Mouse (Mus musculus): ENCODE data around the gene Cmss1. TPM values are rescaled to one million over a fixed set of nuclear protein-coding genes. Genes with fewer than 3 reads are reported as not detected.

Gene Cmss1
- polyA plus RNA-seq, 1 experiment = 26.5 TPM

DNA sequence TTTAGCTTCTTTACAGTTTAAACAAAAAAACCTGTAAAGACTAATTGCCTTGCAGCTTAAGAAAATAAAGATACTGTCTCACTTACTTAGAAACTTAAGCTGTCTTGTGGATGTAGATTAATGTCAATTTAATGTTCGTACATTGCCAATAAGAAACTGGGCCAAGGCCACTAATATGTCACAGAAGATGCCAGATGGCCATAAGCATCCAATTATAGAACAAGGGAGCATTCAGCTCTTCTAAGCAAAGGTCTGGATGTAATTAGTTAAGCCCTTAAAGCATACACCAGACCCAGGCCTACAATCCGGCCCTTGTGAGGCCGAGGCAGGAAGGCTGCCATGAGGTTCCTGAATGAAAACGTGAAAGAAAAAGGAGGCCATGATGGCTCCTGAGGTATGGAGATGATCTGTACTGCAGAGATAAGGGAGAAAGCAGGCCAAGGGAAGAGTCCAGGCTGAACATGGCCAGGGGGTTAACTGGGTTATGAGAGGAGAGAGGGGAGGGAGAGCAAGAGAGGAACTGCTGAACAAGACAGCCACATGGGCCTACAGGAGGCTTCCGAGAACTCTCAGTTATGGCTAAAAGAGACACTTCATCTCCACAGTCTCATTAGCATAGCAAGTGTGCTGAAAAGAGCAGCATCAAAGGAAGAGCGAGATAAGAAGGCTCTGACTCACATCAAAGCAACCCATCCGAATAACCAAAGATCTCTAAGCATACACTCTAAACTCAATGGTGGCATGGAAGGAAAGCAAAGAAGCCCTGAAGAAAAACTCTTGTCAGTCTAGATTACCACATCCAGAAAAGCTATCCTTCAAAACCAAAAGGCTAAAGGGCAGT, 287.2 kb downstream of the Cmss1 start:
- no peak overlapping the region for H3K4me2 ChIP-seq (ENCODE audit: low read depth)
- H3K4me3 ChIP-seq = no peak overlapping the region
- H3K79me2 ChIP-seq (ENCODE audit: control insufficient read depth, insufficient read depth) = no peaks in the 10 kb centered on the region
- H3ac ChIP-seq (ENCODE audit: control insufficient read depth, insufficient read length) = no peak overlapping the region
- no peaks in the 10 kb centered on the region for H3K36me3 ChIP-seq (ENCODE audit: control insufficient read depth, insufficient read depth)
- no peaks in the 10 kb centered on the region for H3K27me3 ChIP-seq (ENCODE audit: control insufficient read depth, insufficient read depth, insufficient read length)
- TF ChIP-seq MYOD1 (IDR thresholded peaks at IDR 0.05; ENCODE audit: control insufficient read depth in 1 of 3, insufficient read length in 2 of 3, low read depth in 2 of 3) (no peak), TCF12 (IDR thresholded peaks at IDR 0.05; ENCODE audit: insufficient read depth, poor library complexity, severe bottlenecking) (no peak), POLR2A (IDR thresholded peaks at IDR 0.05; ENCODE audit: insufficient read length, low read depth) (no peak), MAX (IDR thresholded peaks at IDR 0.05; ENCODE audit: low read depth) (no peak), E2F4 (IDR thresholded peaks at IDR 0.05; ENCODE audit: insufficient read depth) (no peak), USF1 (IDR thresholded peaks at IDR 0.05; ENCODE audit: low read depth) (no peak), MYOG (IDR thresholded peaks at IDR 0.05; ENCODE audit: control insufficient read depth in 1 of 3, insufficient read depth in 1 of 3, insufficient read length in 2 of 3, low read depth in 2 of 3) (no peak), POLR2AphosphoS2 (IDR thresholded peaks at IDR 0.05; ENCODE audit: insufficient read length, low read depth) (no peak), TCF3 (IDR thresholded peaks at IDR 0.05; ENCODE audit: insufficient read length, low read depth) (no peak), CEBPB (IDR thresholded peaks at IDR 0.05; ENCODE audit: insufficient read depth, poor library complexity, severe bottlenecking) (no peak), SRF (IDR thresholded peaks at IDR 0.05; ENCODE audit: control insufficient read depth, insufficient read length, low read depth) (no peak)

DNA sequence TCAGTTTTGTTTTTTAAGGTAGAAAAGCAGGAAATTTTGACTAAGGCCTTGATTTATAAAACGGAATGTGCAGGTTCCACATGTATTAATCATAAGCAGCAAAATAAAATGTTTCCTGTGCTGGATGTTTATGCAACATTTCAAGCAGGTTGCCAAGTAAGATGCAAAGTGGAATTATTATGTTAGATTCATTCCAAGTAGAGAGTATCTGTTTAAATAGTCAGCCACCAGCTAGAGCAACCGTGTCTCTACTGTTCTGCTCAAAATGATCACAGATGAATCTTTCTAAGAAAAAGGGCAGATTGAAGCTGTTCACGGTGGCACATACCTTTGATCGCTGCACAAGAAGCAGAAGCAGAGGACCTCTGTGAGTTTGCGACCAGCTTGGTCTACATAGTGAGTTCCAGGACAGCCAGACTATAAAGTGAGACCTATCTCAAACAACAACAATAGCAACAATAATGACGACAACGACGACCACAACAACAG, 288.0 kb downstream of the Cmss1 start:
- TF ChIP-seq POLR2AphosphoS2 (IDR thresholded peaks at IDR 0.05; ENCODE audit: insufficient read length, low read depth) (no peak), MAX (IDR thresholded peaks at IDR 0.05; ENCODE audit: low read depth) (no peak), CEBPB (IDR thresholded peaks at IDR 0.05; ENCODE audit: insufficient read depth, poor library complexity, severe bottlenecking) (no peak), E2F4 (IDR thresholded peaks at IDR 0.05; ENCODE audit: insufficient read depth) (no peak), SRF (IDR thresholded peaks at IDR 0.05; ENCODE audit: control insufficient read depth, insufficient read length, low read depth) (no peak), USF1 (IDR thresholded peaks at IDR 0.05; ENCODE audit: low read depth) (no peak), MYOG (IDR thresholded peaks at IDR 0.05; ENCODE audit: control insufficient read depth in 1 of 3, insufficient read depth in 1 of 3, insufficient read length in 2 of 3, low read depth in 2 of 3) (no peak), TCF3 (IDR thresholded peaks at IDR 0.05; ENCODE audit: insufficient read length, low read depth) (no peak), TCF12 (IDR thresholded peaks at IDR 0.05; ENCODE audit: insufficient read depth, poor library complexity, severe bottlenecking) (no peak), POLR2A (IDR thresholded peaks at IDR 0.05; ENCODE audit: insufficient read length, low read depth) (no peak), REST (IDR thresholded peaks at IDR 0.05; ENCODE audit: insufficient read depth, insufficient read length) (no peak), MYOD1 (IDR thresholded peaks at IDR 0.05; ENCODE audit: control insufficient read depth in 1 of 3, insufficient read length in 2 of 3, low read depth in 2 of 3) (no peak)
- H3K4me3 ChIP-seq = no peak overlapping the region
- H3K79me2 ChIP-seq (ENCODE audit: control insufficient read depth, insufficient read depth) = no peaks in the 10 kb centered on the region
- H3K36me3 ChIP-seq (ENCODE audit: control insufficient read depth, insufficient read depth) = no peaks in the 10 kb centered on the region
- H3K27me3 ChIP-seq (ENCODE audit: control insufficient read depth, insufficient read depth, insufficient read length) = no peaks in the 10 kb centered on the region
- H3ac ChIP-seq (ENCODE audit: control insufficient read depth, insufficient read length) = no peak overlapping the region
- H3K4me2 ChIP-seq (ENCODE audit: low read depth) = no peak overlapping the region

DNA sequence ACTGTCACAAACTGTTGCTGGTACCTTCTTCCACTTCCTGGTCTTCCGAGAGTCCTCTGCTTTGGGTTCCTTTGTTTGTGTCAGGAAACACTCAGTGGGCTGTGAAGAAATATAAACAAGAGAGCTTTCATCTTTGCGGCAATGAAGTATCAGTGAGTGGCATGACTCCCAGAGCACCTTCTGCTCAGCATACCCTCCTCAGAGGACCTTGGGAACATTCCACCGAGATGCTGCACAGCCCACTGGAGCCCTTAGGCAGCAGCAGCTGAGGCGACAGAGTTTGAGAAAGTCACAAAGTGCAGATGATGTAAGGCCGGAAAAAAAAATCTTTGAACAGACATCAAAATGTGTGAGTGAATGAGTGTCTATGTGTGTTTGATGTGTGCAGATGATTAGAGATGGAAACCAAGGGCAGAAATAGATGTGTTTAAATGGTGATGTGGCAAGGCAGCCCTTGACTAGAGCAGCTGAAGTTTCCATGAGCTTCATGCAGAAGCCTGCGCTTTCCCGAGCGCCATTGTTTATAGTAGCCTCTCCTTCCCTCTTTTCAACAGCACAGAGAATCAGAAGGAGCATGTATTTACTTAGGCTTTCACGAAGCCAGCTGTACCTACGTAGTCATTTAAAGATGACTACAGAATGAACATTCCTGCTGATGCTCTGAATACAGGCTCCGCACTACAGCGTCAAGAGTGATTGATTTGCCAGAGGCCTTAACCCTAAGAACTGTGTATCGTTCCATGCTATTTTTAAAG, 288.6 kb downstream of the Cmss1 start:
- no peaks in the 10 kb centered on the region for H3K79me2 ChIP-seq (ENCODE audit: control insufficient read depth, insufficient read depth)
- H3ac ChIP-seq (ENCODE audit: control insufficient read depth, insufficient read length) = no peak overlapping the region
- H3K4me3 ChIP-seq = no peak overlapping the region
- no peaks in the 10 kb centered on the region for H3K36me3 ChIP-seq (ENCODE audit: control insufficient read depth, insufficient read depth)
- TF ChIP-seq MAX (IDR thresholded peaks at IDR 0.05; ENCODE audit: low read depth) (no peak), TCF12 (IDR thresholded peaks at IDR 0.05; ENCODE audit: insufficient read depth, poor library complexity, severe bottlenecking) (no peak), USF1 (IDR thresholded peaks at IDR 0.05; ENCODE audit: low read depth) (no peak), MYOG (IDR thresholded peaks at IDR 0.05; ENCODE audit: control insufficient read depth in 1 of 3, insufficient read depth in 1 of 3, insufficient read length in 2 of 3, low read depth in 2 of 3) (no peak), MYOD1 (IDR thresholded peaks at IDR 0.05; ENCODE audit: control insufficient read depth in 1 of 3, insufficient read length in 2 of 3, low read depth in 2 of 3) (no peak), CEBPB (IDR thresholded peaks at IDR 0.05; ENCODE audit: insufficient read depth, poor library complexity, severe bottlenecking) (no peak), REST (IDR thresholded peaks at IDR 0.05; ENCODE audit: insufficient read depth, insufficient read length) (no peak), POLR2A (IDR thresholded peaks at IDR 0.05; ENCODE audit: insufficient read length, low read depth) (no peak), SRF (IDR thresholded peaks at IDR 0.05; ENCODE audit: control insufficient read depth, insufficient read length, low read depth) (no peak), TCF3 (IDR thresholded peaks at IDR 0.05; ENCODE audit: insufficient read length, low read depth) (no peak), E2F4 (IDR thresholded peaks at IDR 0.05; ENCODE audit: insufficient read depth) (no peak), POLR2AphosphoS2 (IDR thresholded peaks at IDR 0.05; ENCODE audit: insufficient read length, low read depth) (no peak)
- H3K4me2 ChIP-seq (ENCODE audit: low read depth) = no peak overlapping the region
- no peaks in the 10 kb centered on the region for H3K27me3 ChIP-seq (ENCODE audit: control insufficient read depth, insufficient read depth, insufficient read length)

DNA sequence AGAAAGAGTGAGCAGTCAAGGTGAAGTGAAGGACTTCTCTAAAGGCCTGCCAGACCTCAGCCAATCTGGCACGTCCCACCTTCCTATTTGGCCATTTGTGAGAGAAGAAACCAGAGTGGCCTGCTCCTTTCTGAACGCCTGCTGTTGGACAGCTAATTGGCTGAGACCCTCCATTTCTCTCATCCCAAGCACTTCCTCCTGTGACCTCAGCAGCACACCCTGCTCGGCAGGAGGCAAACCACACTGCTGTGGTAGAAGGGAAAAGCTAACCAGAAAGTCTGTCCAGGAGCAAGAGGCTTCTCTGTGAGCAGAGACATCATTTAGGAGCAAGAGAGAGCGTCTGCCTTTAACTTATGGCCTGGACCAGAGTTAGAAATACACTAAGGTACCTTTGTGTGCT, 289.5 kb downstream of the Cmss1 start:
- Histone ChIP-seq H3K79me2 (ENCODE audit: control insufficient read depth, insufficient read depth) (no peaks in the 10 kb centered on the region), H3ac (ENCODE audit: control insufficient read depth, insufficient read length) (no peak overlapping the region), H3K36me3 (ENCODE audit: control insufficient read depth, insufficient read depth) (no peaks in the 10 kb centered on the region), H3K4me2 (ENCODE audit: low read depth) (no peak overlapping the region), H3K4me3 (no peak overlapping the region), H3K27me3 (ENCODE audit: control insufficient read depth, insufficient read depth, insufficient read length) (no peaks in the 10 kb centered on the region)
- TF ChIP-seq TCF12 (IDR thresholded peaks at IDR 0.05; ENCODE audit: insufficient read depth, poor library complexity, severe bottlenecking) (no peak), TCF3 (IDR thresholded peaks at IDR 0.05; ENCODE audit: insufficient read length, low read depth) (no peak), MAX (IDR thresholded peaks at IDR 0.05; ENCODE audit: low read depth) (no peak), MYOG (IDR thresholded peaks at IDR 0.05; ENCODE audit: control insufficient read depth in 1 of 3, insufficient read depth in 1 of 3, insufficient read length in 2 of 3, low read depth in 2 of 3) (no peak), USF1 (IDR thresholded peaks at IDR 0.05; ENCODE audit: low read depth) (no peak), REST (IDR thresholded peaks at IDR 0.05; ENCODE audit: insufficient read depth, insufficient read length) (no peak), SRF (IDR thresholded peaks at IDR 0.05; ENCODE audit: control insufficient read depth, insufficient read length, low read depth) (no peak), E2F4 (IDR thresholded peaks at IDR 0.05; ENCODE audit: insufficient read depth) (no peak), POLR2A (IDR thresholded peaks at IDR 0.05; ENCODE audit: insufficient read length, low read depth) (no peak), POLR2AphosphoS2 (IDR thresholded peaks at IDR 0.05; ENCODE audit: insufficient read length, low read depth) (no peak), CEBPB (IDR thresholded peaks at IDR 0.05; ENCODE audit: insufficient read depth, poor library complexity, severe bottlenecking) (no peak), MYOD1 (IDR thresholded peaks at IDR 0.05; ENCODE audit: control insufficient read depth in 1 of 3, insufficient read length in 2 of 3, low read depth in 2 of 3) (no peak)

All from myocyte (in vitro differentiated cells).